Mouse (Mus musculus) CH12F3 (cell line): Measurements from ENCODE around the gene Pkp3.

Source experiments
- in situ Hi-C: fragments of 300-500 bp; cut with MboI; formaldehyde crosslinking; loops from 2 replicates; pipeline ENCODE4 v1.14.3; 2020; ENCODE audit warnings: low sequenced_read_pairs

Gene Pkp3

DNA sequence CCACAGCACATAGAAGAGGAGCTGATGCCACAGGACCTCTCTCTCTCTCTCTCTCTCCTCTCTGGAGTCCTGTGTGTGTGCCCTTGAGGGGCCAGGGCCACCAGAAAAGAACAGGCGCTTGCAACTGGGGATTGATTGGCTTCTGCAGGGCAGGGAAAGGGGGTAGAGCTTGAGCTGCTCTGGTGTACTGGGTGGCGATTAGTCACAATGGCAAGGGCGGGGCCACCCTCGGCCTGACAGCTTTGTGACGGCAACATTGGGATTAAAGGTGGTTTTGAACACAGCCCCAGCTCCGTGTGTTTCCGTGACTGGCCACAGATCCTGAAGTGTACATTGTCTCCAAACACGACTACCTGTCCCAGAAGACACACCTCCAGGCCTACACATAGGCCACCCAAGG, 12.2 kb downstream of the Pkp3 start:
- in situ Hi-C loops, result loop anchor here (25.0 kb wide), 1 partner anchor 272 kb away; no protein-coding TSS in a partner anchor

DNA sequence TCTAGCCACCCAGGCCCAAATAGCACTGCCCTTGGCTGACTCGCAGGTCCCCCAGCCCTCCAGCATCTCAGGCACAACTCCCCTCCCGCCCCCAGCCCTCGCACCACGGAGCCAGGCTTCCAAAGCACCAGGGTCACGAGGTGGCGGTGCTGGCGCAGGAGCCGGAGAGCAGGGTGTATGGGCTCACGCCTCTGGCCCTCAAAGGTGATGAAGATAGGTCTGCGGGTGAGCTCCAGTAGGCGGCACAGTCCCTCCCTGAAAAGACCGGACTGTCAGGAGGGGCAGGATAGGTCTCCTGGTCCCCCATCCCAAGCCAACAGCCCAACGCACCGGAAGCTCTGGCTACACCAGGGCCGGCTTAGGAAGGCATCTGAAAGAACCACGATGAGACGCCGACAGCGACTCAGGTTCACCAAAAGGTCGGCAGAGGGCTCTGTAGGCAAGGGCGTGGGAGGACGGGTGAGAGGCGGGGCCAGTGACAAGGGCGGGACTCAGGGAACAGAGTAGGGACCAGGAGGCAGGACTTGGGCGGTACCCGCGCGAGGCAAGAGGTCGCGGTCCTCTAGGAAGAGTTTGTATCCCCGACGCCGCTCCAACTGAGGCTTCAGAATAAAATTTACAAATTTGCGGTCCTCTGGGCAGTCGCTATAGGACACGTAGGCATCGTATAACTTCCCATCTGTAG, 14.2 kb downstream of the Pkp3 start:
- in situ Hi-C loops, result loop anchor here (25.0 kb wide), 1 partner anchor 270 kb away; no protein-coding TSS in a partner anchor

DNA sequence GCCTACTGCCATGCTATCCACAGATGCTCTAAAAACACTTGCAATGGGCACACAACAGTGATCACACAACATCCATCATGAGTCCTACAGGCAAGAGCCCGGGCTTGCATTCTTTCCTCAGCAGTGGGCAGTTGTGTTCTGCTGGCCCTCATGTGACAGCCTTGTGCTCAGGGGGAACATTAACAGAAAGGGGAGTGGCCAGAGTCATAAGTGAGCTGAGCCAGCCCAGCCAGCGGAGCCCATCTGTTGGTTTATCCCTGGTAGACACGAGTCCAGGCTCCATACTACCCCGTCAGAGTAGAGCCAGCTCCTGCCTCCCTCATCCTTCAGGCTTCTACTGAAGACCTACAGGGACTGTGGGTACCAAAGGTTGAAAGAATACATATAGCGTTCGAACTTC, 15.9 kb downstream of the Pkp3 start:
- in situ Hi-C loops, result loop anchor here (25.0 kb wide), 1 partner anchor 268 kb away; no protein-coding TSS in a partner anchor

DNA sequence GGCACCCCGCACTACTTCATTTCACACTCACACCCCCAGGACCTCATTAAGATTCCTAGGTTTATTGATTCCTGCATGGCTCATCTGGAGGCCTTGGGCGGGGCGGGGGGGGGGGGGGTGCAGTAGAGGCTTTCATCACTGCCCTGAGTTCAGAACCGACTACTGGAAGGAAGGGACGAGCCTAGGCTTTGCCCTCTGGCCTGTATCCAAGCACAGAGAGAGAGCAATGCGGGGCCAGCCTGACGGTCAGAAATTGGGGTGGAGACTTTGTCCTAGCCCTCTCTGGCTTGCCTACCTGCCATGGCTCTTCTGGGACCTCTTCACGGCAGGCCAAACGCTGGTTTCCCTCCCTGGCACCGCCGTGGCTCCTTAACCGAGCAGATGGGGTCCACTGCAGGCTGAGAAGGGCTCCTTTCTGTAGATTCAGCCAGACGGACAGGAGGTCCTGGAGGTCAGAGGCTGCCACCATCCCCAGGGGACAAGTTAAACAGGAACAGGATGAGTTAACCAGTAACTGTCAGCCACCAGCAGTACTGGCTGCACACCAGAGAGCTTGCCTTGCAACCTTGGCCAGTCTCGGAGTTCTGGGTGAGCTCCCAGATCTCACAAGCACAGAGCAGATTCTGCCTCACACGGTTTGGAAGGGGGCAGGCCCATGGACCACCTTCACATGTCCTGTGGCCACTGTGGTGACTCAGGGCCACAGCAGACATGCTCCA, 16.6 kb downstream of the Pkp3 start:
- in situ Hi-C loops, result loop anchor here (5.0 to 25.0 kb wide), 2 partner anchors 78 to 268 kb away; partner anchors contain the start of gene Rnh1

DNA sequence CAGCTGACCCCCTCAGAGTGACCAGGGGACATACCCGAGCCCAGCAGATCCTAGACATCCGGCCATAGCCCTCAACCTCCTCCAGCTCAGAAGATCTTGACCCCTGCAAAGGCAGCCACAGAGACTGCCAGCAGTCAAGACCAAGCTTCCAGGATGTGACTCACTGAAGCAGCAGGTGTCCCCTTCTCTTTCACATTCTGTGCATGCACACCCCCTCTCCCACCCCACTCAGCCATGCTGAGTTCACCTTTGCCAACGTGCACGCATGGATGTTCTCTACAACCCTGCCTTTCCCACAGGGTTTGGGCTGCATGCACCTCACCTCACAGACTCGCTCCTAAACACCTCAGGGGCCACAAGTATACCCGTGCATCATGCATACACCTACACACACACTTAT, 18.0 kb downstream of the Pkp3 start:
- in situ Hi-C loops, result loop anchor here (5.0 to 25.0 kb wide), 2 partner anchors 76 to 266 kb away; partner anchors contain the start of gene Rnh1

DNA sequence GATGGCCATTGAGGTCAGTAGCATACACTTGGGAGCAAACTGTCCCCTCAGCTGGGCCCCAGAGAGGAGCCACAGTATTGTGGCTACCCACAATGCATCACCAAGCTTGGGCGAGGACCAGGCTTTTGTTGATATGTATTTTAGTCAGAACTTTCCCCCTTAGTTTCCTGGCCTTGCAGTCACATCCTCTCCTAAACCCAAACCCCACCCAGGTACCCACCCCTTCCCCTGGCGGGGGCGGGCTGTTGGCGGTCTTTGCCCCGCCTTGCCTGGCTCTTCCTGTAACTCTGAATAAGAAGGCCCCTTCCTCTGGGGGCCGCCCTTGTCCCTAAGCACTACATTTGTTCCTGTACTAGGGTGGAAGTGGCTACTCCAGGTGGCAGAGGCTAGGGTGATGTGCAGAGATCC, 18.6 kb downstream of the Pkp3 start:
- in situ Hi-C loops, result loop anchor here (5.0 to 25.0 kb wide), 2 partner anchors 76 to 266 kb away; partner anchors contain the start of gene Rnh1

DNA sequence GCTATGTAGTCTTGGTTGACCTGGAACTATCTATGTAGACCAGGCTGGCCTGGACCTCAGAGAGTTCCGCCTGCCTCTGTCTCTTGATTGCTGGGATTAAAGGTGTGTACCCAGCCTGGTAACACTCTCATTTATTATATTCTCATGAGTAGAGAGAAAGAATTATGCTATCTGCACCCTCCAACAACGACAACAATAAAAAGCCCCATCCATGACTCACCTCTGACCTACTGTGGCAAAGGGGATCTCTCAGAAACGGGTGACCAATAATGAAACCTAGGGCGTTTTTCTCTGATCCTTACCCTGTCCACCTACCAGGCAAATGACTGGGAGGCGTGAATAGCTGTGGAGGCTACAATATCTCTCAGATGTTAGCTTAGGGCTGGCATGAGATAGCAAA, 19.2 kb downstream of the Pkp3 start:
- in situ Hi-C loops, result loop anchor here (5.0 to 25.0 kb wide), 2 partner anchors 75 to 265 kb away; partner anchors contain the start of gene Rnh1

DNA sequence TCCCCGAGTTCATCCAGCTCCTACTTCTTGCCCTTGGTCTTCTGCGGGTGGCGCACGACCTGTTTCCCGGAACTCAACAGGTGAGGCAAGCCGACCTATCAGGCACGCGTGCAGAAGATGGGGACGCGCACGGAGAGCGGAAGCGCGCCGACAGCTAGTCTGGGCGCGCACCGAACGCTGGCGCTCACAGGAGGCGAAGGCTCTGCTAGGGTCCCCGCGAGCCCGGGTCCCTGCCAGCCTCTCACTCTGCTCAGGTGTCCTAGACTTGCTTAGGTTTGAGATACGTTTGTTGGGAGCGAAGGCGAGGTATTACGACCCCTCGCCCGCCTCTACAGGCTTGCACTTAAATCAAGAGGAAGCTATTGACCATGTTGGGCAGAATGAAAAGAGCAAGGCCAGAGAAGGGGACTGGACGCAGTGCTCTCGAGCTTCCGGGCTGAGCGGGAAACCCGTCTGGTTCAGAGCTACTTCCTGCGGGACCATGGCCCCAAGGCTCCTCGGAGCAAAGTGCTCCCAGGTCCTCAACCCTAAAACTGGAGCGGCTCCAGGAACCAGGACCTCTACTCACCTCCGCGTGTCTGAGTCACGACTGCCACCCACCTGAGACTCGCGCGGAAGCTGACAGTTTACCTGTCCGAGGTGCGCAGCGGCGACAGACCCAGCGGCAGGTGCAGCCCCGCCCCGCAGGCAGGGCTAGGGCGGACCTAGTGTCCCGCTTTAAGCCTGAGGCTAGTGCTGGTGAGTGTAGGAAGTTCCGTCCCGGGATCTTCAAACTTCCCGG, 22.1 kb downstream of the Pkp3 start, which contains the start of gene Sigirr:
Gene Sigirr, minus strand, starts transcription at position 662 of the 781 bp plus-strand sequence.
- in situ Hi-C loops, result loop anchor here (5.0 to 25.0 kb wide), 2 partner anchors 72 to 262 kb away; partner anchors contain the start of gene Rnh1

DNA sequence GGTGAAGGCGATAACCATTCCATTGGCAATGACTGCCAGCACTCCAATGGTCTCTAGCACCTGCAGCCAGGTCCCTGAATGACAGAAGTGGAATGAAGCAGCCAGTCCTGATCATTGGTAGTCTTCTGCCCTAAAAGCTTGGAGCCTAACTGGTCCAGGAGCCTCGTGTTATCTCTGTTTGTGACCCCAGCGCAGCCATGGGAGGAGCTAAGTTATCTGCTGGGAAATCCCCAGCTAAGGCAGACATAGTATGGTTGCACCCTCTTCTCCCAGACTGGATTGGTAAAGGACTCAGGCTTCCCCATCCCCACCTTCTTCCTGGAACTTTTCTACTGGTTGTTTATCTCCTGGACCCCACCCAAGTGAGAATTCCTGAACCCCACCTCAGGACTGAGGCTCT, 25.1 kb downstream of the Pkp3 start:
- in situ Hi-C loops, result no loop called here

DNA sequence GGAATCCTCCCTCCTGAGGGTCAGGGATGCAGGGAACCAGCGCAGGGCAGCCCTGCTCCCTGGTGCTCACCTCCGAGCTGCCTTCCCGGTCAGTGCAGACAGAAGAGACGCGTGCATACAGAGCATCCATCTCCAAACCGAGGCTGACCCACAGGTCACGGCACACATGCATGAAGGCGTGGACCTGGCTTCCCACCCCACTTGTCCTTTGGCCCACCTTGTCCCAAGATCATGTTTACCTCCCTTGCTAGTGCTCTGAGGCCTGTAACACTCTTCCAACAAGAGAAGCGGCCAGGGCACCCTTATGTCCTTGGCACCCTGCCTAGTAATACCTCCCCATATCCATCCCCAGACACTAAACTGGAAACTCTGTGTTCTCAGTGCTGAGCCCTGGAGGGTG, 37.9 kb downstream of the Pkp3 start:
- in situ Hi-C loops, result no loop called here

DNA sequence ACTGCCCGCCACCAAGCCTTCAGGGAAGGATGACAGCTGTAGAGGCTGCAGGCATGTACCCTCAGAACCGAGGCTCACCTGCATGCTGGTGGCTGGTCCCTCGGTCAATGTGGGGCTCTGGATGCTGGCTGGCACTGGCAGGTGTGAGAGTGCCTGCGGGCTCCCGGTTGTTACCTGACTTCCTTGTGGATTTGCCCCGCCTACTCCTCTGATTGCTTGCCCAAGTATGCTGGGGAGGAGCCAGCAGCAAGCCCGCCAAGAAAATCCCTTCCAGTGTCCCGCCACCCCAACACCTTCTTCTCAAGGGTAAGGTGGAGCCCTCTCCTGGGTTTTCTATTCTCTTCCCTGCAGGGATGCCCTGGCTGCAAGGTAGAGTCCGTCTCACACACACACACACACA, 39.6 kb downstream of the Pkp3 start, which contains the start of gene Ano9:
Gene Ano9, minus strand, starts transcription at position 171 of the 400 bp plus-strand sequence.
- in situ Hi-C loops, result no loop called here

DNA sequence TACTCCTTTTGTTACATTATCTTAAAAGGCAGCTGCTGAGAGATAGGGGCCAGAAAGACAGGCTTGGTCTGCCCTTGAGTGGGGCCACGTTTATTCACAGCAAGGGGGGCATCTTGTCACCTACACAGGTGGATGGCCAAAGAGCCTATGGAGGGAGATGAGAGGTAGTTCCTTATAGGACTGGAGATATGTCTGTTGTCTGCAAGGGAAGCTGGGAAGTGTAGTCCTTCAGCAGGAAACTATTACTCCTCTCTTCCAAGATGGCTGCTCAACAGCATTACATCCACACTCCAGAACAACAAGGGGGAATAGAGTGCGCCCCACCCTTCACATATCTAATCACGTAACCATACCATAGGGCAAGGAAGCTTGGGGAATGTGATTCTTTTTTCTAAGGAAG, 41.5 kb downstream of the Pkp3 start:
- in situ Hi-C loops, result no loop called here

DNA sequence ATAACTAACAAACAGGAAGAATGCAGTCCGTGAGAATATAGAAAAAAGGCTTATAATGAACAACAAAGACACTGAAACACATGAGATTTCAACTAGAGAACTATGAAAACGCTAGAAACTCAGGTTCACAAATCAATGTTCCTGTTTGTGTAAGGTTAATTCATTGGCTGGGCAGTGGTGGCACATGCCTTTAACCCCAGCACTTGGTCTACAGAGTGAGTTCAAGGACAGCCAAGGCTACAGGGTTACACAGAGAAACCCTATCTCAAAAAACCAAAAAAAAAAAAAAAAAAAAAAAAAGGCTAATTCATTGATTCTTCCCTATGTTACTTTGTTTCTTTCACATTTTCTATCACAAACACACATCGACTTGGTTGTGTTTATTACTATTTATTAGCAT, 42.6 kb downstream of the Pkp3 start:
- in situ Hi-C loops, result no loop called here

DNA sequence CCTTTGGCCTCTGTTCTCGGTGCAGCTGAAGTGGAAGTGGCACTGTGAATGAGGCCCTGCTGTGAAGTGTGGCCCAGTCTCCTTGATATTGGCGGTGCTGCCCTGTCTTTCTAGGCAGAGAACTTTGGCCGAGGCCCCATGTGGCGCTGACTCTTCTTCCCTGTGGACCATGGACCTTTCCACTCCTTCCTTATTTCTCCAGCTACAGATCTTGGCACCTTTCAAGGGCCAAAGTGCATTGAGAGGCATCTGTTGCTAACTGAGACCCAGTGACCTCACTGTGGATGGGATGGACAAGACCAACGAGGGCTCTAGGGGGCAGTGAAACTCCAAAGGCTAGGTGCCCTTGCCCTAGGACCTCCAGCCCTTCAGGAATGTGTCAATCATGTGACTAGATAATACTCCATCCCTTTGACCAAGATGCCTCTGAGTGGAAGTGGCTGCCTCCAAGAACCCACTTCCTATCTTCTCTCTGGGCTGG, 43.1 kb downstream of the Pkp3 start:
- in situ Hi-C loops, result no loop called here

DNA sequence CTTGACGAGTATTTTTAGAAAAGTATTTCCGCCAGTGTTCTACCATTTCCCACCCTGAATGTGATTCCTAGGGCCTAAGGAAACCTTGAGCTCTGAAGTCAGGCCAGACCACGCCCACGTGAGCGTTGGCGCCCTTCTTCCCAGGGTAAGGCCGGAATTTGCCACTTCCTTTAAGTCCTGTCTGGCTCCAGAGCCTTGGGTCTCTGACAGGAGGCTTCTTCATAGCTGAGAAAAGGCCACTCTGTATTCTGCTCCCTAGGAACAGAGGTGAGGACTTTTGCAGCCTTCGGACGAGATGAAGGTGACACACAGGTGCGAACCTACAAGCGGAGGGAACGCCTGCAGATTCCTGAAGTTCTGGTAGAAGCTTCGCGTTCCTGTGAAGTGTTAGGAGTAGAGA, 44.2 kb downstream of the Pkp3 start, which contains the start of gene Ptdss2:
Gene Ptdss2, plus strand, starts transcription at position 138 of the 400 bp plus-strand sequence.
- in situ Hi-C loops, result no loop called here

DNA sequence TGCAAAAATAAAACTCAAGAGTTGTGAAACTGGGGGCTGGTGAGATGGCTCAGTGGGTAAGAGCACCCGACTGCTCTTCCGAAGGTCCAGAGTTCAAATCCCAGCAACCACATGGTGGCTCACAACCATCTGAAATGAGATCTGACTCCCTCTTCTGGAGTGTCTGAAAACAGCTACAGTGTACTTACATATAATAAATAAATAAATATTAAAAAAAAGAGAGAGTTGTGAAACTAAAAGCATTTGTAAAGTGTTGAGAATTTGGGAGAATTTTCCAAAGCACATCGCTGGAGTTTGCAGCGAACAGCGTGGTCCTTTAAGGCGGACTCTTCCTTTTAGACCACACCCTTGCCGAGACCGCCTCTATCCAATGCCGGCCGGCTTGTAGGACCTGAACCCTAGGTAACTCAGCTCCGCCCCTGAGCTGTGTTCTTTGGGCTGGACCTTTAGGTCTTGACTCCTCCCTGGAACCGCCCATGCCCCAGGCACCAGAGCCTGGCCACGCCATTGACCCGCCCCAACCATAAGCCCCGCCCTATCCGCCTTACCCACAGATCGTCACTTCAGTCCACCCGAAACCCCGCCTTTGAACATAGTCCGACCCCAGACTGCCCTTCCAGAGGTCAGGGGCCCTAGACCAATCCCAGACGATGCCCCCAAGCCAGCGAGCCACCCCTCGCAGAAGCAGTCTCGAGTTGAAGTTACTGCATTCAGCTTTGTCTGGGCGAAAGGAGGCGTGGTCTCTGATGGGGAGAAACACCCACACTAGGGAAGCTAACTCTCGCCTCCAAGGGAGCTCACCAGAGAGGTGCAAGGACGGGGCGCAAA, 44.9 kb downstream of the Pkp3 start:
- in situ Hi-C loops, result no loop called here

DNA sequence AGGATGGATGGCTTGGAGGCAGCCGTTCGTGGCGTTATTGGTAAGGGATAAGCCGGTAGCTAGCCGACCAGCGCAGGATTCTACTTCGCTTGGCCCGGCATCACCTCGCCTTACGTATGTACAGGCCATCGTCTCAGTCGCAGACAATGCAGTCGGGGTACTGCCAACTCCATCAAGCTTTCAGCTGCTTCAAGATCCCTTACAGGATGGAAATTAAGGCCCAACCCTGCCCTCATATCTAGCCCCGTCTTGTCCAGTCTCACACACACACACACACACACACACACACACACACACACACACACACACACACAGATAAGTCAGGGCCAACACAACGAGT, 45.5 kb downstream of the Pkp3 start:
- in situ Hi-C loops, result no loop called here

DNA sequence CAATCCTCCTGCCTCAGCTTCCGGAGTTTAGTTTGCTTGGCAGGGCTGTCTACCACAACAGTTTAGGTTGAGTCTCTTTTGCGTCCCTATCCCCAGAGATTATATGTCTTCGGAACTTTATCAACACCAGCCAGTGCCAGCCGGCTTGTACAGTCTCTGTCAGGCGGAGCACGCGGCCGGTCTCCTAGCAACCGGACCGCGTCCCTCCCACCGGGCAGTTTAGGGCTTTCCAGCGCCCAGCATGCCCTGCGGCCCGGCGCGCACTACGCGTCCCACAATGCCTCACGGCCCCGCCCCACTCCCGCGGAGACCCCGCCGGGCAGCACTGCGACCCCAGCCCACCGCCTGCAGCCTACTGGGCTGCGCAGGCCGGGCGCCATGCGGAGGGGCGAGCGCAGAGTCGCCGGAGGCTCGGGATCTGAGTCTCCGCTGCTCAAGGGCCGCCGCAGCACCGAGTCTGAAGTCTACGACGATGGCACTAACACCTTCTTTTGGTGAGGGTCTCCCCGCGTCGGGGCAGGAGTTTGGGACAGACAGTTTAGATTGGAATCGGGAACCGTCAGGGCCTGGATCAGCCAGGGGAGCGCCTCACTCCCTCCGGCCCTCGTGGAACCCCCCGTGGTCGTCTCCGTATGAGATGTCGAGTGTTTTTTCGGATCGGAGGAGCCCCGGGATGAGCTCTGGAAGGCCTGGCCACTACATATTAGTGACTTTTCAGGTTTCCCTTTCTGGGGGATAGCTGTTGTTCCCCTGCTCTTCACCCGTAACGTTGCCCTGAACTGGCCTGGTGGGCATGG, 53.2 kb downstream of the Pkp3 start:
- in situ Hi-C loops, result no loop called here
